Mouse (Mus musculus): ENCODE measurements at regions not wholly inside any gene's neighbourhood (a gene's known extent, or its start where the extent isn't known, plus 50 kb on each side); places are given as distances from the start of the nearest gene placed in this dataset.

DNA sequence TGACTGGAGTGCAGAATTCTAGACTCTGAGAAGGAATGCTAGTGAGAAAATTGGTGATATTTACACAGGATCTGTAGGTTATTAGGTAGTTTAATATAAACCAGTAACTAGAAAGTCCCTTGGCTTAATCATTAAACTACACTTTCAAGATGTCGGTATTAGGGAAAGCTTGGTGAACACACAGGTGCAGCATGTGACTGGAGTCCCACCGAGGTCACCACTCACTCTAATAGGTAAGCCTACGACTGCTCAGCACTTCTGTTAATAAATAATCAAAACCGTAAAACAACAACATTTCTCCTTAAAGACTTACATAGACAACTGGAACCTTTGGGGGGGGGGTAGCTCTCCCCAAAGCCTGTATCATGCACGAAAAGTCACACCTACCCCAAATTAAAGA lies 125.1 kb downstream of the Polr2m start:
- no peak for DNase-seq (ENCODE audit: low spot score in 2 of 2)

DNA sequence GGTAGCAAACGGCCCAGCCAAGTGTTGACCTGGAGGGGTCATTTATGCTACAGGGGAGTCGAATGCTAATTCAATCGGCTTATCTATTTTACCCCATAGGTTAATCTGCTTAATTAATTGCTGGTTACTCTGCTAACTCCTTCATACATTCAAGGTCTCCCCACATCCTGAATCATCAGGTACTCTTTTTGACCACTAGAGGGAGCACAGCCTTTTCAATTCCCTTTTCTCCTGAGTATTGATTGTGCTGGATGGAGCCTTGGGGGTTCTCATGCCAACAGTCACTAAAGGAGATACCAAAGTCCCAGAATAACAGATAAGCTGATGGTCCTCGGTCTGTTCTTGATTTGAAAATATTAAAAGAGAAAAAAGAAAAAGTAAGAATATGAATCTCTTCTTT lies 126.8 kb downstream of the Polr2m start:
- DNase-seq (ENCODE audit: low spot score in 2 of 2), result no peak

DNA sequence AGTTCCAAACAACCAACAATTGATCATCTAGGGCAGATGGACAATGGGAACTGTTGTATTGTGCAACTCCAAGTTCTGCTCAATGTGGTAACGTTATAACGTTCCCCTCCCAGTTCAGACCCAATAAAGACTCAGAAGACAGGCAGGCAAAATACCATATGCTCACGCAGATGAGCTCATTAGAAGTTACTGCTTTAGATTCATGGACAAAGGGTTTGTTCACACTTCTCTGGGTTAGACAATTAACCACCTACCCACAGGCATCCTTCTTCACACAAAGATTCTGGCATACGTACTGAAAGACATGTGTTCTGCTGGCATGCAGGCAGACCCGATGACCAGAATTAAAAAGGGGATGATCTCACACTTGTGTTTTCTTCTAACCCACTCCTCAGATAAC lies 130.0 kb downstream of the Polr2m start:
- DNase-seq (ENCODE audit: low spot score in 2 of 2), result no peak
